In the genomic region with DNA sequence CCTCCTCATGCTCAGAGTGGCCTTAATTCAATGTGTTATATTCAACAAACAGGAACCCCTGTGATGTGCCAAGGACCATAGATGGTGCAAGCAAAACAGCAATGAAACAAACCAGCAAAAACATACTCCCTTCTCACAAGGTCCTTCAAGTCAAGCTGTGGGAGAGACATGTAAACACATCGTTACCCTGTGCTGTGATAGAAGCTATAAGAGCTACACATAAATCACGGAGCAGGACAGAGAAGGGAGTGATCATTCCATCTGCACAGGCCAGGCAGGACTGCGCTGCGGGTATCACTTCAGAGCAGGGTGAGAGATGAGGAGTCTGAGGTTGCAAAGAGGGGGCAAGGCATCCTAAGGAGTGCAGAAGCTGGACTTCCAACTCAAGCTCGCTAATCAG, we compare ENCODE assay signal across 22 mouse cellular contexts.
A peak's percentile ranks its signal among the peaks of the same experiment; 100 is the strongest.
DNase-seq lines count a peak whose midpoint lies in the region; ATAC-seq and TF ChIP-seq lines count a peak whose summit lies in the region.
"Had no signal": no experiment of that assay in that cellular context is flagged by ENCODE, and none has a peak within 500 bp of the region (broad histone marks: within the 10 kb centered on the region; RNA-seq: fewer than 3 reads in every experiment).

No protein-coding gene starts in this region.

- peaks cover 53% of the 10 kb centered on the region for H3K36me3 ChIP-seq in heart, adult 2 months (ENCODE audit: control insufficient read depth, insufficient read depth, low read length)
- H3K36me3 ChIP-seq in kidney, embryonic 15.5 days, result no peaks in the 10 kb centered on the region
- H3K36me3 ChIP-seq in lung, embryonic 15.5 days, result no peaks in the 10 kb centered on the region
- H3K36me3 ChIP-seq: limb, embryonic 10.5 days; midbrain, embryonic 13.5 days had no signal

- no peak overlapping the region for H3K4me3 ChIP-seq in heart, adult 2 months
- H3K4me3 ChIP-seq in kidney, embryonic 15.5 days (replicated peaks), result no peak overlapping the region
- no peak overlapping the region for H3K4me3 ChIP-seq in lung, embryonic 15.5 days
- H3K4me3 ChIP-seq in cortical plate, adult 2 months (ENCODE audit: insufficient read depth, low read length), result no peak overlapping the region
- H3K4me3 ChIP-seq: limb, embryonic 10.5 days; midbrain, embryonic 13.5 days; myocyte had no signal

- DNase-seq in heart, adult 2 months, result no peak
- DNase-seq in heart, adult 9 months (ENCODE audit: low spot score in 2 of 2), result no peak
- no peak for DNase-seq in kidney, adult 18-20 months
- no peak for DNase-seq in lung, postnatal 25 days (ENCODE audit: low spot score)
- DNase-seq: adrenal gland, postnatal 25 days; cerebellum, adult 11-12 months; cerebellum, postnatal 14 days; embryo, embryonic 11 days; liver, postnatal 0 days; right cerebral cortex, postnatal 14 days; spleen, adult 18-20 months had no signal

- peaks cover 8% of the 10 kb centered on the region for H3K79me2 ChIP-seq in heart, adult 2 months (replicated peaks; ENCODE audit: control insufficient read depth, insufficient read depth, low read length)

- intact Hi-C loops in heart, adult 2 months (cut with DNase I), result no loop called here

- WGBS in heart, adult 2 months, result 61% methylated on average over 5 of the region's 5 CpGs
- WGBS in kidney, embryonic 15.5 days, result 18% methylated on average over 5 of the region's 5 CpGs
- WGBS in lung, embryonic 15.5 days, result 30% methylated on average over 5 of the region's 5 CpGs

- no peak for TF ChIP-seq POLR2A in heart, adult 2 months (IDR thresholded peaks at IDR 0.05; ENCODE audit: insufficient read depth, low read depth, low read length)
- TF ChIP-seq POLR2A in cortical plate, adult 2 months (IDR thresholded peaks at IDR 0.05; ENCODE audit: extremely low read depth, insufficient read depth, low read length), result no peak

- no peak overlapping the region for H3K4me2 ChIP-seq in kidney, embryonic 15.5 days
- no peak overlapping the region for H3K4me2 ChIP-seq in lung, embryonic 15.5 days
- H3K4me2 ChIP-seq: midbrain, embryonic 13.5 days had no signal

- TF ChIP-seq EP300 in heart, adult 2 months (IDR thresholded peaks at IDR 0.05; ENCODE audit: insufficient read depth, low read depth, low read length), result no peak

- peaks cover 27% of the 10 kb centered on the region for H3K4me1 ChIP-seq in heart, adult 2 months (ENCODE audit: control insufficient read depth, insufficient read depth, low read length)
- H3K4me1 ChIP-seq in kidney, embryonic 15.5 days, result peaks cover 56% of the 10 kb centered on the region
- H3K4me1 ChIP-seq in lung, embryonic 15.5 days, result peaks cover 85% of the 10 kb centered on the region
- H3K4me1 ChIP-seq in cortical plate, adult 2 months (ENCODE audit: control insufficient read depth, insufficient read depth, low read length), result peaks cover 15% of the 10 kb centered on the region

- peak overlapping the region; percentile 21; the same call in 1 of the 2 replicates for H3K27ac ChIP-seq in heart, adult 2 months
- H3K27ac ChIP-seq in kidney, embryonic 15.5 days, result peak overlapping the region; percentile 27; the same call in 1 of the 2 replicates
- H3K27ac ChIP-seq in lung, embryonic 15.5 days, result peak overlapping the region; percentile 54
- H3K27ac ChIP-seq in cortical plate, adult 2 months (ENCODE audit: insufficient read depth, low read length), result peak overlapping the region; percentile 21; the same call in 1 of the 2 replicates
- H3K27ac ChIP-seq: limb, embryonic 10.5 days; midbrain, embryonic 13.5 days had no signal

- no peaks in the 10 kb centered on the region for H3K27me3 ChIP-seq in heart, adult 2 months (ENCODE audit: control insufficient read depth, insufficient read depth, low read length)
- H3K27me3 ChIP-seq in kidney, embryonic 15.5 days, result peaks cover 4% of the 10 kb centered on the region; the same call in 1 of the 2 replicates
- no peaks in the 10 kb centered on the region for H3K27me3 ChIP-seq in lung, embryonic 15.5 days
- H3K27me3 ChIP-seq: CH12.LX; midbrain, embryonic 13.5 days had no signal

- H3K9me3 ChIP-seq in kidney, embryonic 15.5 days (replicated peaks), result no peaks in the 10 kb centered on the region
- no peaks in the 10 kb centered on the region for H3K9me3 ChIP-seq in lung, embryonic 15.5 days
- H3K9me3 ChIP-seq: limb, embryonic 10.5 days; midbrain, embryonic 13.5 days had no signal

- ATAC-seq in kidney, embryonic 15.5 days (replicated peaks; ENCODE audit: low FRiP score), result peak; percentile 96
- no peak for ATAC-seq in lung, embryonic 15.5 days (ENCODE audit: borderline replicate concordance, extremely low read depth, low FRiP score, low TSS enrichment)
- no peak for ATAC-seq in monocyte, adult 5-6 weeks (replicated peaks; ENCODE audit: insufficient number of reproducible peaks, low FRiP score, low TSS enrichment, poor library complexity, severe bottlenecking)
- ATAC-seq: forebrain, embryonic 16.5 days; hindbrain, embryonic 16.5 days; intestine, embryonic 16.5 days; liver, postnatal 0 days; midbrain, embryonic 13.5 days had no signal

- H3K9ac ChIP-seq in heart, adult 2 months (ENCODE audit: low read depth, low read length), result no peak overlapping the region
- H3K9ac ChIP-seq in kidney, embryonic 15.5 days, result no peak overlapping the region
- no peak overlapping the region for H3K9ac ChIP-seq in lung, embryonic 15.5 days
- H3K9ac ChIP-seq: liver, postnatal 0 days; midbrain, embryonic 13.5 days had no signal

- no peak for TF ChIP-seq CTCF in heart, adult 2 months (IDR thresholded peaks at IDR 0.05)
- TF ChIP-seq CTCF in cortical plate, adult 2 months (IDR thresholded peaks at IDR 0.05; ENCODE audit: extremely low read depth, insufficient read depth, low read length), result no peak
